Mouse (Mus musculus) T-helper 2 cell (primary cell): ENCODE data around the gene Gfpt1.

Experiments used
- in situ Hi-C: fragments of 300-600 bp; cut with MboI, MseI; formaldehyde crosslinking; loops from one replicate; pipeline ENCODE4 v1.15.1; 2025; ENCODE audit warnings: high pct_unique_total_duplicates

Gfpt1 gene

GRCm38 (mm10) chr6:87100297-87101020, 57.8 kb downstream of the Gfpt1 start:
- in situ Hi-C loops = loop anchor here (5.0 kb wide), 2 partner anchors 177 to 227 kb away; no protein-coding TSS in a partner anchor

- in situ Hi-C loops = loop anchor here (5.0 kb wide), 2 partner anchors 176 to 226 kb away; no protein-coding TSS in a partner anchor
Observed at GRCm38 (mm10) chr6:87101281-87101954, 58.8 kb downstream of the Gfpt1 start.

GRCm38 (mm10) chr6:87101955-87102353, 59.3 kb downstream of the Gfpt1 start:
- in situ Hi-C loops = loop anchor here (5.0 kb wide), 2 partner anchors 175 to 225 kb away; no protein-coding TSS in a partner anchor

GRCm38 (mm10) chr6:87102421-87102911, 59.8 kb downstream of the Gfpt1 start:
- in situ Hi-C loops = loop anchor here (5.0 kb wide), 2 partner anchors 175 to 225 kb away; no protein-coding TSS in a partner anchor

GRCm38 (mm10) chr6:87103314-87103713, 60.7 kb downstream of the Gfpt1 start:
- in situ Hi-C loops = loop anchor here (5.0 kb wide), 2 partner anchors 174 to 224 kb away; no protein-coding TSS in a partner anchor

- in situ Hi-C loops = loop anchor here (5.0 kb wide), 2 partner anchors 173 to 223 kb away; no protein-coding TSS in a partner anchor
Observed at GRCm38 (mm10) chr6:87104123-87104796, 61.6 kb downstream of the Gfpt1 start, which contains the start of gene D6Ertd527e. Gene D6Ertd527e (plus strand): TSS chr6:87104746.

- in situ Hi-C loops = no loop called here
Observed at GRCm38 (mm10) chr6:87111493-87111892, 68.8 kb downstream of the Gfpt1 start.

- in situ Hi-C loops = no loop called here
Observed at GRCm38 (mm10) chr6:87112125-87112524, 69.5 kb downstream of the Gfpt1 start.

- in situ Hi-C loops = no loop called here
Observed at GRCm38 (mm10) chr6:87115981-87116380, 73.3 kb downstream of the Gfpt1 start.

GRCm38 (mm10) chr6:87116596-87116995, 74.0 kb downstream of the Gfpt1 start:
- in situ Hi-C loops = no loop called here

- in situ Hi-C loops = no loop called here
Observed at GRCm38 (mm10) chr6:87119066-87119837, 76.6 kb downstream of the Gfpt1 start.

- in situ Hi-C loops = no loop called here
Observed at GRCm38 (mm10) chr6:87119975-87120374, 77.3 kb downstream of the Gfpt1 start.

GRCm38 (mm10) chr6:87120661-87121060, 78.0 kb downstream of the Gfpt1 start:
- in situ Hi-C loops = no loop called here

- in situ Hi-C loops = no loop called here
Observed at GRCm38 (mm10) chr6:87121961-87122360, 79.3 kb downstream of the Gfpt1 start.

- in situ Hi-C loops = no loop called here
Observed at GRCm38 (mm10) chr6:87123406-87123805, 80.8 kb downstream of the Gfpt1 start.

- in situ Hi-C loops = no loop called here
Observed at GRCm38 (mm10) chr6:87123973-87124372, 81.3 kb downstream of the Gfpt1 start.

GRCm38 (mm10) chr6:87127049-87127753, 84.6 kb downstream of the Gfpt1 start:
- in situ Hi-C loops = no loop called here

GRCm38 (mm10) chr6:87129861-87130260, 87.2 kb downstream of the Gfpt1 start:
- in situ Hi-C loops = no loop called here

GRCm38 (mm10) chr6:87130628-87131027, 88.0 kb downstream of the Gfpt1 start:
- in situ Hi-C loops = no loop called here

- in situ Hi-C loops = no loop called here
Observed at GRCm38 (mm10) chr6:87131078-87131477, 88.4 kb downstream of the Gfpt1 start.
